Mouse (Mus musculus): Measurements from ENCODE around the gene Map2k5. TPM values are rescaled to one million over a fixed set of nuclear protein-coding genes. Genes with fewer than 3 reads are reported as not detected.

Gene Map2k5
- total RNA-seq (2015; ENCODE audit: low replicate concordance) (8.3 and 11.3 TPM in 2 replicates), total RNA-seq (2017; ENCODE audit: low replicate concordance) (3.7 and 4.6 TPM in 2 replicates)

DNA sequence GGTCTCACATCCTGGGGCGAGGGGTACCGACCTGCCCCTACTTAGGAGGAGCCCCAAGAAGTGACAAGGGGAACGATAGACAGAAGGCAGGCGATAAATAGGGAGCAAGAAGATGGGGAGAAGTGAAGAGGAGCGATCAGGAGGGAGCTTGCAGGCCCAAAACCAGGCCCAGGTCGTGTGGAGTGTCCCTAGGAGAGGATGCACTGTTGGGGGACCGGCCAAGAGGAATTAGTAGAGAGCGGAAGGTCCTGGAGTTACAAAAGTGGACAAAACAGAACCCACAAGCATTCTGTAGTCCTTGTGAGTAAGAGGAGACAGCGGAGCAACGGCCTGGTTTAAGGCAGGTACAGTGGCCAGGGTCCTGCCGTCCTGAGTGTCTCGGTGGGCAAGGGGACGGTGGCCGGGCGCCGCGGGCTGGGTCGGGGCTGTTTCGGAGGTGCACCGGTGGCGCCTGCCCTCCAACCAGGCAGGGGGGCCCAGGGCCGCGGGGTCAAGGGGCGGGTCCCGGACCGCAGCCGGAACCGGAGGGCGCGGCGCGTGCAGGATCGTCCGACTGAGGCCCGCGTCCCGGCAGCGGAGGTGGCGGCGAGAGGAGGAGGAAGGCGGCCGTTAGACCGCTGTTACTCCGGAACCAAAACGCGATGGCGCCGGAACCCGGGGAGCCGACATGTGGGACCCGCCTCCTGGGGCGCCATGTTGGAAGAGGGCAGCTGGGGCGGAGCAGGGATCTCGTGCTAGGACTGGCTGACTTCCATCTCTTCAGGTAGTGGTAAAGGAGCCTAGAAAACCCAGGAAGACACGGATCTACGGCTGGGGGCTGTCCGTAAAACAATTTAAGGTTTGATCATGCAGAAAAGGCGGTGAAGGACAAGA lies at the start of gene Map2k5:
TSS of gene Map2k5 (minus strand) at position 633 of the 873 bp plus-strand sequence.
- peak; percentile 98 for ATAC-seq (replicated peaks; ENCODE audit: low FRiP score, poor library complexity, severe bottlenecking)

DNA sequence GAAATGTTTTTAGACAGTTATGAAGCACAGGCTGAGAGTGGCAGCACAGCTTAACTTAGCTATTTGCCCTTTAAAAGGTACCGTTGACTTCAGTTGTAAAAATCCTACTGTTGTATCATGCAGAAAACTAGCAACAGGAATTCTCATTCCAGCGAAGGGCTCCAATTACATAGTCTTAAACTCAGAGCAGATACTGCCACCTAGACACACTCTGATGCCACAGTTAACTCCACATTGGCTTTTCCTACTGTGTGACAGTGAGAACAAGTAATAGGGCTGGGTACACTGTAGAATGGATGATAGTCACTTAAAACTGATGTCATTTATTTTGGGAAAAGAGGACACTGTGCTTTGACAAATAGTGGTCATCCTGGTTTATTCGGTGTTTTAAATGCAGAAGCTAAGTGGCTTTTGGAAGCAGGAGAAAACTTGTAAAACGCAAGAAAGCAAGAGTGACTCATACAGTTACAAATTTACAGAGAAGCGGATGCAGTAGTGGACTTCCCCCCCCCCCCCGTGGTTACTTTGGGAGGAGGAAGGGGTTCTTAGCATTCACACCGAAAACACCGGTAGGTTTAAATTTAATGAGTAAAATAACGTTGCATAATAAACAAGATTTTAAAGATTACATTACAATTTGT lies 43.5 kb upstream of the Map2k5 start:
- no peak for ATAC-seq (replicated peaks; ENCODE audit: low FRiP score, poor library complexity, severe bottlenecking)

DNA sequence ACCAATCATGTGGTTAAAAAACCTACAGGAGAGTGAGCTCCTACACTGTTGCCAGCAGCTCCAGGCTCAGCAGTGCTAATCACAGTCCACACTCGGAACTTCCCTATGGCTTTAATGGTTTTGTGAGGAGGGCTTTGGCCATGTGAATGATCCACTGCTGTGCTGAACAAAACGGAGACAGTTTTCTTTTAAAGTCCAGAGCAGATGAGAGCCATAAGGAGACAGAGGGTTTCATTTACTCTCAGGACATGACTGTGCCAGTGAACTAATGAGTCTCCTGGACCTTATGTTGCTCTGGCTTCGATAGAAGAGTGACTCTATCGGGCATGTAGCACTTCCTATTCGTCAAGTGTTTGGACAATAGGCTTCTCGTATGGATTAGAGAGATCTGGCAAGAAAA lies 42.7 kb upstream of the Map2k5 start:
- ATAC-seq (replicated peaks; ENCODE audit: low FRiP score, poor library complexity, severe bottlenecking), result no peak

DNA sequence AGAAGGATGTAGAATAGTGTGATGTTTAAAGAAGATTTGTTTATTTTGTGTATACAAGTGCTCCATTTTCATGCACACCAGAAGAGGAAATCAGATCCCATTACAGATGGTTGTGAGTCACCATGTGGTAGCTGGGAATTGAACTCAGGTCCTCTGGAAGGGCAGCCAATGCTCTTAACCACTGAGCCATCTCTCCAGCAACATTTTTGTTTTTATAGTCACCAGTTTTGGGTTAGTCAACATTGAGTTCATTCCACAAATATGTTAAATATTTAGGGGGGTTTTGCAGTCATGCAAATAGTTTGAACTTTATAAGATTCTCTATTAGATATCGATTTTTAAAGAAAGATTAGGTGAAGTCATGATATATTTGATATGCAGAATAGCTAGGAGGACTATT lies 22.5 kb upstream of the Map2k5 start:
- ATAC-seq (replicated peaks; ENCODE audit: low FRiP score, poor library complexity, severe bottlenecking), result no peak

DNA sequence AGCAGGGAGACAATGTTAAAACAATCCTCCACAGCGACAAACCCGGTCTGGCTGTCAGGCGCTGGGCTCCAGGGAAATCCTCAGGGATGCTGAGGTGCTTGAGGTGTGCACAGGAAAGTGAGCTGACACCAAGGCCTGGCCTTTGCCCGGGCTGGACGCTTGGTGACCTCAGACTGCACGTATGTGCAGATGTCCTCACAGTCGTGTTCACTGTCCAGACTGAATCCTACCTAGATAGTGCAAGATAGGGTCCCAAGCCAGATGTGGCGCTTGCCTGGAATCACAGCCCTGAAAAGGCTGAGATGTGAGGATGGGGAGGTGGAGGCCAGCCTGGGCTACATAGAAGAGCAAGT lies 21.7 kb upstream of the Map2k5 start:
- peak; percentile 48 for ATAC-seq (replicated peaks; ENCODE audit: low FRiP score, poor library complexity, severe bottlenecking)

DNA sequence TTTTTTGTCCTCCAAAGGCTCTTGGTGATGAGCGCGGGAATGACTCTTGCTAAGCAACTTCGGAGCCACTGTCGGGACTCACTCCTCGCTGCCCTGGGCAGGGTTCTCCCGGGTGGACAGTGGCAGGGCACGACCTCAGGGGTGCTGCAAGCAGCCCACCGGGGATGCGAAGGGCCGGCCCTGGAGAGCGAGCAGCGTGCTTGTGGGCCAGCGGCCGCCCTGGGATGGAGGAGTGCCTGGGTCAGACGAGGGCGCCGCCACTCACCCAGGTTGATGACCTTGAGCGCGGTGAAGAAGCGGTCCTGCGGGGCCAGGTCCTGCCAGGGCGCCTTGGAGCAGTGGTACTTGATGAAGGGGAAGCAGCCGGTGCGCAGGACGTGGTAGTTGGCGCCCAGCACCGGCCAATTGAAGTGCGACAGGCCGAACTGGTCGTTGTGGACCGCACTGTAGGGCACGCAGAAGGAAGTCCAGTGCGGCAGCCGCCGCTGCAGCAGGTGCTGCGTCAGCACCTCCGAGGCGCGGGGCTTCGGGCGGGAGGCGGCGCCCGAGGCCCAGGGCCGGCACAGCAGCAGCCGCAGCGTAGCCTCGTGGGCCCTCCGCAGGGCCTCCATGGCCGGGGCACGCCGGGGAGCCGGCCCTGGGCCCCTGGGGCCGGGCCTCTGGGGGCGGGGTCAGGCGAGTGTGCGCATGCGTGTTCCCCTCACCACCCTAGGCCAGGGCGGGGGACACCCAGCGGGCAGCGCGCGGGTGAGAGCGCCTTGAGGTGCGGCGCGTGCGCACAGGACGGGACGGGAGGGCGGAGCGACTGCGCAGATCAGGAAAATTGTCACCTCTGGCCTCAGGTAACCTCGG lies 21.1 kb upstream of the Map2k5 start, which contains the start of gene 2300009A05Rik:
TSS of gene 2300009A05Rik (minus strand) at position 636 of the 852 bp plus-strand sequence.
- ATAC-seq (replicated peaks; ENCODE audit: low FRiP score, poor library complexity, severe bottlenecking), result peak; percentile 96

DNA sequence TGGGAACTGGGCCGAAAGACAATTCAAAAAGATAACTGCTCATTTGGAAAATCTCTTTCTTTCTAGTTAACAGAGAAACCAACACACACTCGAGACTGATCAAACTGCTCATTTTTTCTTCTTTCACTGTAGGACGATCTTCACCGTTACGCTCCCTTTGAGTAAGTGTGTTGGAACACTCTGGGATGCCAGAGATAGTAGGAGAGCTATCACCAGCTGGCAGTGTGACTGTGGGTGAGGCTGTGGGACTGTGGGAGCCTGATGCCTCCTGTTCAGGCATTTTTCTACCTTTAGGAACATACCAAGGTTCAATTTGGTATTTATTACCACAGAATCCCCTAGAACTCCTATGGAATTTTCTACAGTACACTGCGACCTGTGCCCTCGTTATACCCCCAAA lies 17.9 kb upstream of the Map2k5 start:
- ATAC-seq (replicated peaks; ENCODE audit: low FRiP score, poor library complexity, severe bottlenecking), result no peak

DNA sequence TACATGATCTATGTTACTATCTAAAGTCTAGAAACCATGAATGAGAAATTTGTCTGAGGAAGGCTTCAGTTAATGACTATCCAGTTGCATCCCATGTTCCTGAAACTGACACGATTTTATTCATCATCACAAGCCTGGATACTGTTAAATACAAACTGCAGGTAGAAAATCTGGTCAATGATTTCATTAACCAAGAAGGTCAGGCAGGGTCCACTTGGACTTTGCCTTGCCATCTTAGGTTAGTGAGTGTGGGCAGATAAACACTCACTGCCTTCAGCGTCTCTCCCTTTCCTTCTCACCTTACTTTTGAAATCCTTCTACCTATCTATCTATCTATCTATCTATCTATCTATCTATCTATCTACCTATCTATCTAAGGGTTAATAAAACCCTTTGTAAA lies 13.6 kb upstream of the Map2k5 start:
- no peak for ATAC-seq (replicated peaks; ENCODE audit: low FRiP score, poor library complexity, severe bottlenecking)

DNA sequence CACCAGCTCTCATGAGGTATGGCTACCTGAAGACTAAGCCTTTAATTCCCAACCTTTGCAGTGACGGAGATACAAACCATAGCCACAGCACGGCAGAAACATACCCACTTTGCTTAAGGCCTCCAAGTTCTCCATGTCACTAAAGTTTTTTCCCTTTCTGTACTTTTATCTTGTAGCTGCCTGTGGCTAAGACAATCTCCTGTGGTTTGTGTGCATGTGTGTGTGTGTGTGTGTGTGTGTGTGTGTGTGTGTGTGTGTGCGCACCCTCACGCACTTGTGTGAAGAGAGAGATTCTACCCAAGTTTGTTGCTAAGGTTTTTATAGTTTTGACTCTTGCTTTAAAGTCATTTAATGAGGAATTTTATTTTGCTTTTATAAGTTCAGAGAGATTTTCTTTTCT lies 5.1 kb upstream of the Map2k5 start:
- no peak for ATAC-seq (replicated peaks; ENCODE audit: low FRiP score, poor library complexity, severe bottlenecking)

DNA sequence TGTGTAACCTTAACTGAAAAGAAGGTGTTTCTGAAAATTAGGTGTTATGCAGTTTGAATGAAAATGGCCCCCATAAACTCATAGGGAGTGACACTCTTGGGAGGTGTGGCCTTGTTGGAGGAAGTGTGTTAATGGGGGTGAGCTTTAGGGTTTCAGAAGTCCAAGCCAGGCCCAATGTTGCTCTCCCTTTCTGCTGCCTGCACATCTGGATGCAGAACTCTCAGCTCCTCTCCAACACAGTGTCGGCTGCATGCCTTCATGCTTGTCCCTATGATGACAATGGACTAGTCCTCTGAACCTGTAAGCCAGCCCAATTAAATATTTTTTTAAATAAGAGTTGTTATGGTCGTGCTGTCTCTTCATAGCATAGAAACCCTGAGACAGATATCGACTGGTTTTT lies 2.6 kb upstream of the Map2k5 start:
- no peak for ATAC-seq (replicated peaks; ENCODE audit: low FRiP score, poor library complexity, severe bottlenecking)

DNA sequence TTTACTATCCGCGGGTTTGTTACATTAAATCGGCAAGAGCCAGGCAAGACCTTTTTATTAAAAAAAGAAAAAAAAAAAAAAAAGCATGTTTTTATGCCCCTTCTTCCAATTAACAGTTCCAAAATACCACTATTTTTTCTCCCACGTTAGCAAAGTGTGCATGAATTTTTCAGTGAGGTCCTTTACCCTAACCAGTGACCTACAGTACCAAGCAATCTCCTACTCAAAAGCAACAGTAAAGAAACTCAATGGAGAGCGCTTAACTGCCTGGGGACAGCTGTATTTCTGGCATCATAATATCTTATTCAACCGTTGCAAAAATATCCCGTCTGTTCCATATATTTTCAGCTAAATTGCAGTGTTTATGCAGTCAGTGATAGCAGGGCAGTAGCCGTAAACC lies 472 bp upstream of the Map2k5 start:
- ATAC-seq (replicated peaks; ENCODE audit: low FRiP score, poor library complexity, severe bottlenecking), result no peak

DNA sequence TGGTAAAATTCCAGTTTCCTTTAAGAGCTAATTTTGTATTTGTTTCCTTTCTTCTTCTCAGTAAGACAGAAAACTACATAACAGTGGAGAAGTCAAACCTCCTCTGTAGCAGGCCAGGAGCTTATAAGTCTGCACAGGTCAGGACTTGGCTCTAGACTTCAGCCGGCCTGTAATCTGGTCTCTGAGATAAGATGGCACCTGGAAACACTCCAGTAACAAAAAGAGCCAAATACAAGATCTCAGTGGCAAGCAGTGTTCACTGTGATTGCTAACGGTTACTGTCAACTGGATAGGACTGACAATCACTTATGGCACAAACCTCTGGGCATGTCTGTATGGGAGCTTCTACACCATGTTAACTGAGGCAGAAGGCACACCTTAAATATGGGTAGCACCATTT lies 4.4 kb downstream of the Map2k5 start:
- no peak for ATAC-seq (replicated peaks; ENCODE audit: low FRiP score, poor library complexity, severe bottlenecking)

DNA sequence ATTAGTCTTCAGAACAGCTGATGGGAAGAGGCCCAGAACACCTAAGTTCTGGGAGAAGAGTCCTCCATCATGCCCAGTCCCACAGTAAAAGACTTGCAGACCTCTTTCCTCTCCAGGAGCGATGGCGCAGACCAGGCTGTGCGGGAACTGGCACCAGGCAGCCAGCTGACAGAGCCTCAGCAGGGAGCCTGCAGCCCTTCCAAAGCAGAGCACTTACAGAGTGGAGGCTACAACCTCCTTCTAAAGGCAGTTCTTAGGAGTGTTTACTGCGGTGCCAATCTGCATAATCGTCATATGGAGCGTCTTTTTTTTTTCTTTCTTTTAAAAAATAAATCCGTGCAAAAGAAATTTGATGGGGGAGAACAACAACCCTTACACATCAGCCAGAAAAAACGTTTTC lies 5.2 kb downstream of the Map2k5 start:
- no peak for ATAC-seq (replicated peaks; ENCODE audit: low FRiP score, poor library complexity, severe bottlenecking)

DNA sequence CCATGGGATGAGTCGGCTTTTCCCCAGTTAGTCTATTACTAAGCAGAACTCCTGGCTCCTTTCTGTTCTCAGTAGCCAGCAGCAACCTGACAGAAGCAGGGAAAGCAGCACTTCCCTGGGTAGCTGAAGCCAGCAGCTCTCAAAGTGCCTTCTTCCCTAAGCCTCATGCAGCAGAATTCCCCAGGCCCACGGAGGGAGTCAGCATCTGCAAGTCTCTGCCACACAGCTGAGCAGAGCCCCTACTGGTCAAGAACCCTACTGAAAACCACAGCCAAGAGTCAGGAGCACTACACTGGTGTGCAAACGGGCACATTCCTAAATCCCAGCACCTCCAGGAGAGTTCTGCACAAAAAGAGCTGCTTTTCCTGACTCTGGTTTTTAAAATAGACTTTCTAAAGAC lies 17.3 kb downstream of the Map2k5 start:
- no peak for ATAC-seq (replicated peaks; ENCODE audit: low FRiP score, poor library complexity, severe bottlenecking)

DNA sequence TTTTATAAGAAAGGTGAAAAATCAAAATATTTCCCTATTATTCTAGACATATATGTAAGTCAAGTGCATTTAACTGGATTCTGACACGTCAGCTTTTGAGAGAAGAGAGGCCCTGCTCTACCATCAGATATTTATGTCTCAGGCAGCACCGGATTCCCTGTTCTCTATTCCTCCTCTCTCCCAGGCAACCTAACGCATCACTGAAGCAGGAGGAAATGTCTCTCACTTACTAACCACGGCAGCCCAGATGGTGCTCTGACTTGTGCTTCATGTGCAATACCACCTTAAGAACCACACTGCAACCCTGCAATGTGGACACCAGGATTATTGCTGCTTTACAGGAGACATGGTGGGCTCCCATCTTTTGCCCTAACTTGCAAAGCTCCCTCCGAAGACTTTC lies 18.7 kb downstream of the Map2k5 start:
- ATAC-seq (replicated peaks; ENCODE audit: low FRiP score, poor library complexity, severe bottlenecking), result no peak

DNA sequence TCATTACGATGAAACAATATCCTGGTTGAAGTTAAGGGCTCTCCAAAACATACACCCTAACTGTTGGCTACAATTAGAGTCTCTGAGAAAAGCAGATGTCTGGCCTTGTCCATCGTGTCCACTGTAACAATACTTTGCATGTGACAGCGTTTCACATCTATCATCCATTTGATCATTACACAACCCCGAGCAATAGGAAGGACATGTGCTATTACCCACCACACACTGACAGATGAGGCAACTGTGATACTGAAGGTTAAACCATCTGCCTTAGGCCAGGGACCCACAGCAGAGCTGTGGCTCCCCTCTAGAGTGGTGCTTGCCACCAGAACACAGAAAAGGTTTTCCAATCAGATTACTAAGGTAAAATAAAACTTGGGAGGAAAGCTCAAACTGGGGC lies 21.0 kb downstream of the Map2k5 start:
- ATAC-seq (replicated peaks; ENCODE audit: low FRiP score, poor library complexity, severe bottlenecking), result no peak

DNA sequence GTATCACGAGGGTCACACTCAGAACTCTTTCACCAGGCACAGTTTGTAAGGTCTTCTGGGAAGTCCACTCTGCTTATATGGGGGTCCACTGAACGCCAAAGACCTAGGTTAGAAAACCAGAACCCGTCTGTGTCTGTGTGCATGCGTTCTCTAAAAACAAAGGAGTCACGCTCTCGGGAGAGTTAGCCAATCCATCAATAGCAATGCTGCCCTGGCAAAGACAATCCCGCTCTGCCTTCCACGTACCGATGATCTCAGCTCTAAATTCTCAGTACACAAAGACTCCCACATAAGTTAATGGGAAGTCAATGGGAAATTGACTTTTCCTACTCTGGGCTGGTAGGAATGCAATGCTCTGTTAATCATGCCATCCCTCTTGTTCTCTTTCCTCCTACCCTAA lies 21.4 kb downstream of the Map2k5 start:
- no peak for ATAC-seq (replicated peaks; ENCODE audit: low FRiP score, poor library complexity, severe bottlenecking)

DNA sequence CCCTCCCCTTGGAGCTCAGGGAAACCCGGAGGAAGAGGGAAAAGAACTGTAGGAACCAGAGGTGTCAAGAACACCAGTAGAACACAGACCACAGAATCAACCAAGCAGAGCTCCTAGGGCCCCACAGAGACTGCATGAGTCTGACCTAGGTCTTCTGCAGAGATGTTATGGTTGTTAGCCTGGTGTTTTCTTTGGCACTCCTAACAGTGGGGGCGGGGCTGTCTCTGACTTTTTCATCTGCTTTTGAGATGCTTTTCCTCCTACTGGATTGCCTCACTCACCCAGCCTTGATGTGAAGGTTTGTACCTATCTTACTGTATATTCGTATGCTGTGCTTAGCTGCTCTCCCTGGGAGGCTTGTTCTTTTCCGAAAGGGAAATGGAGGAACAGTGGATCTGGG lies 23.5 kb downstream of the Map2k5 start:
- no peak for ATAC-seq (replicated peaks; ENCODE audit: low FRiP score, poor library complexity, severe bottlenecking)

DNA sequence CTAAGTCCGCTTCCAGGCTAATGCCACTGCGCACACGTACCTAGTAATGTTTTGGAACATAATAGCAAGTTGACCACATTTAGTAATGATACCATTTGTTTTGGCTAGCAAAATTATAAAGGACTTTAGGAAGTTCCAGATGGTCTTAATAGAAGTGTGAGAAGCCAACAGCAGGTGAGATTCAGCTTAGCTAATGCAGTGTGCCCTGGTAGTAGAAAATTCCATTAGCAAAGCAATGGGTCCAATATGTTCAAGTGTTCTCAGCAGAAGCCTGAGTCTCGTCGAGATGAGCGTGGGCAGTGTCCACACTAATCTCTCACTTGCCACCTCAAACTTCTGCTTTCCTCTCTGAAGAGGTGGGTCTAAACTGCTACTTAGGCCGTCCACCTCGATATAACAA lies 27.7 kb downstream of the Map2k5 start:
- no peak for ATAC-seq (replicated peaks; ENCODE audit: low FRiP score, poor library complexity, severe bottlenecking)

DNA sequence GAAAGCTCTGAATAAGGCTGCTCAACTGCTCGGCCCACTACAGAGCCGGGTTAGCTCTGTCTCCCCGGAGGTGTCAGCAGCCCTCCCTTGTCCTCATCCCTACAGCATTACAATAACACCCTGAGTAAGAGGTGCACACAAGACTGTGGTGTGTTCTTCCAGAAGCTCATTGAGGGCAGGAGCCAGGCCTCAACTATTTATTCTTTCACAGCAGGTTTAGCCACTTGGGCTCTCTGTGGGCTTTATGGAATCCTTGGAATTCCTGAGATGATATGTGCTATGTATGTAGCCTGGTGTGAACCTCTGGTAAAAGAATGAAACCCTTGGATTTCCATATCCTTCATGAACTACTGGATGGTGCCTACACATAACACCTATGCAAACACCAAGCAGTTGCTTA lies 28.5 kb downstream of the Map2k5 start:
- no peak for ATAC-seq (replicated peaks; ENCODE audit: low FRiP score, poor library complexity, severe bottlenecking)

All from erythroid progenitor cell, adult 5-6 weeks (primary cell).